16 mouse cellular contexts compared by ENCODE assay signal in genomic region chr1:55706933-55707332, GRCm38 (mm10).
A peak's percentile ranks its signal among the peaks of the same experiment; 100 is the strongest.
DNase-seq lines count a peak whose midpoint lies in the region; ATAC-seq and TF ChIP-seq lines count a peak whose summit lies in the region.
"Had no signal": no experiment of that assay in that cellular context is flagged by ENCODE, and none has a peak within 500 bp of the region (broad histone marks: within the 10 kb centered on the region; RNA-seq: fewer than 3 reads in every experiment).

No protein-coding gene starts in this region.

- no peak overlapping the region for H3K4me2 ChIP-seq in forebrain, embryonic 14.5 days (ENCODE audit: low read length)
- H3K4me2 ChIP-seq in forebrain, embryonic 15.5 days (replicated peaks) = no peak overlapping the region
- H3K4me2 ChIP-seq in intestine, embryonic 16.5 days (ENCODE audit: low read depth, low read length) = no peak overlapping the region
- no peak overlapping the region for H3K4me2 ChIP-seq in kidney, postnatal 0 days (ENCODE audit: low read length)
- no peak overlapping the region for H3K4me2 ChIP-seq in hindbrain, embryonic 14.5 days (replicated peaks)
- H3K4me2 ChIP-seq: heart, embryonic 15.5 days; limb, embryonic 12.5 days; midbrain, embryonic 13.5 days had no signal

- H3K27ac ChIP-seq in forebrain, embryonic 14.5 days (ENCODE audit: low read depth, low read length) = no peak overlapping the region
- no peak overlapping the region for H3K27ac ChIP-seq in forebrain, embryonic 15.5 days (replicated peaks)
- H3K27ac ChIP-seq in intestine, embryonic 16.5 days (ENCODE audit: low read length) = no peak overlapping the region
- H3K27ac ChIP-seq in kidney, postnatal 0 days = peak overlapping the region; percentile 75; the same call in 1 of the 2 replicates
- H3K27ac ChIP-seq in hindbrain, embryonic 14.5 days = no peak overlapping the region
- H3K27ac ChIP-seq: heart, embryonic 15.5 days; limb, embryonic 12.5 days; midbrain, embryonic 13.5 days had no signal

- no peak overlapping the region for H3K9ac ChIP-seq in forebrain, embryonic 14.5 days (ENCODE audit: low read length)
- no peak overlapping the region for H3K9ac ChIP-seq in forebrain, embryonic 15.5 days (replicated peaks)
- no peak overlapping the region for H3K9ac ChIP-seq in intestine, embryonic 16.5 days (ENCODE audit: low read depth, low read length)
- no peak overlapping the region for H3K9ac ChIP-seq in kidney, postnatal 0 days (ENCODE audit: low read depth, low read length)
- no peak overlapping the region for H3K9ac ChIP-seq in hindbrain, embryonic 14.5 days
- H3K9ac ChIP-seq: heart, embryonic 15.5 days; limb, embryonic 12.5 days; midbrain, embryonic 13.5 days had no signal

- H3K9me3 ChIP-seq in forebrain, embryonic 14.5 days (replicated peaks; ENCODE audit: control insufficient read depth, low read length) = no peaks in the 10 kb centered on the region
- H3K9me3 ChIP-seq in forebrain, embryonic 15.5 days = no peaks in the 10 kb centered on the region
- no peaks in the 10 kb centered on the region for H3K9me3 ChIP-seq in intestine, embryonic 16.5 days (ENCODE audit: control insufficient read depth, low read length)
- no peaks in the 10 kb centered on the region for H3K9me3 ChIP-seq in kidney, postnatal 0 days (replicated peaks; ENCODE audit: low read length)
- no peaks in the 10 kb centered on the region for H3K9me3 ChIP-seq in hindbrain, embryonic 14.5 days (ENCODE audit: control insufficient read depth, low read length)
- H3K9me3 ChIP-seq: heart, embryonic 15.5 days; limb, embryonic 12.5 days; midbrain, embryonic 13.5 days had no signal

- H3K36me3 ChIP-seq in forebrain, embryonic 14.5 days (ENCODE audit: control insufficient read depth, insufficient read depth, low read length) = no peaks in the 10 kb centered on the region
- H3K36me3 ChIP-seq in forebrain, embryonic 15.5 days = no peaks in the 10 kb centered on the region
- no peaks in the 10 kb centered on the region for H3K36me3 ChIP-seq in intestine, embryonic 16.5 days (ENCODE audit: control insufficient read depth, insufficient read depth, low read length)
- no peaks in the 10 kb centered on the region for H3K36me3 ChIP-seq in kidney, postnatal 0 days (ENCODE audit: insufficient read depth, low read length)
- no peaks in the 10 kb centered on the region for H3K36me3 ChIP-seq in hindbrain, embryonic 14.5 days (replicated peaks; ENCODE audit: control insufficient read depth, insufficient read depth)
- H3K36me3 ChIP-seq: heart, embryonic 15.5 days; limb, embryonic 12.5 days; midbrain, embryonic 13.5 days had no signal

- TF ChIP-seq CTCF in kidney, postnatal 0 days (IDR thresholded peaks at IDR 0.05; ENCODE audit: low read depth) = no peak

- no peaks in the 10 kb centered on the region for H3K27me3 ChIP-seq in forebrain, embryonic 14.5 days (replicated peaks; ENCODE audit: control insufficient read depth, insufficient read depth, low read length)
- no peaks in the 10 kb centered on the region for H3K27me3 ChIP-seq in forebrain, embryonic 15.5 days
- no peaks in the 10 kb centered on the region for H3K27me3 ChIP-seq in intestine, embryonic 16.5 days (replicated peaks; ENCODE audit: control insufficient read depth, insufficient read depth, low read length)
- no peaks in the 10 kb centered on the region for H3K27me3 ChIP-seq in kidney, postnatal 0 days (ENCODE audit: insufficient read depth, low read length)
- H3K27me3 ChIP-seq in hindbrain, embryonic 14.5 days (ENCODE audit: control insufficient read depth, insufficient read depth, low read length) = no peaks in the 10 kb centered on the region
- H3K27me3 ChIP-seq: heart, embryonic 15.5 days; limb, embryonic 12.5 days had no signal

- WGBS in forebrain, embryonic 14.5 days = 37% methylated on average over 1 of the region's 1 CpGs
- WGBS in forebrain, embryonic 15.5 days = 34% methylated on average over 1 of the region's 1 CpGs
- WGBS in intestine, embryonic 16.5 days = 55% methylated on average over 1 of the region's 1 CpGs
- 62% methylated on average over 1 of the region's 1 CpGs for WGBS in kidney, postnatal 0 days
- WGBS in hindbrain, embryonic 14.5 days = 48% methylated on average over 1 of the region's 1 CpGs

- ATAC-seq in forebrain, embryonic 14.5 days = no peak
- no peak for ATAC-seq in forebrain, embryonic 15.5 days (replicated peaks)
- peak; percentile 66 for ATAC-seq in intestine, embryonic 16.5 days
- peak; percentile 87 for ATAC-seq in kidney, postnatal 0 days (replicated peaks; ENCODE audit: low FRiP score, low read depth)
- no peak for ATAC-seq in hindbrain, embryonic 14.5 days (ENCODE audit: low FRiP score)
- ATAC-seq: midbrain, embryonic 13.5 days had no signal

- DNase-seq in forebrain, embryonic 14.5 days (ENCODE audit: low spot score) = peak; percentile 23
- peak; percentile 73 for DNase-seq in Muller cell, postnatal 12 days (ENCODE audit: inconsistent ontology term)
- DNase-seq in kidney, postnatal 0 days (ENCODE audit: low spot score) = peak; percentile 64
- DNase-seq in embryo, embryonic 10.5 days (ENCODE audit: low spot score) = no peak
- no peak for DNase-seq in hindbrain, embryonic 14.5 days (ENCODE audit: low spot score)
- DNase-seq: cerebellum, adult 9-11 months; heart, adult 11 months; lung, adult 2 months; lung, postnatal 4 days; thymus, postnatal 4 days had no signal

- H3K4me1 ChIP-seq in forebrain, embryonic 14.5 days (ENCODE audit: control insufficient read depth, insufficient read depth, low read length) = peaks cover 19% of the 10 kb centered on the region
- H3K4me1 ChIP-seq in forebrain, embryonic 15.5 days = peaks cover 20% of the 10 kb centered on the region
- no peaks in the 10 kb centered on the region for H3K4me1 ChIP-seq in intestine, embryonic 16.5 days (ENCODE audit: control insufficient read depth, insufficient read depth, low read length)
- 0 out of 2 replicates have a peak, but pooled peaks cover 2% of the 10 kb centered on the region for H3K4me1 ChIP-seq in kidney, postnatal 0 days (replicated peaks; ENCODE audit: insufficient read depth, low read length)
- H3K4me1 ChIP-seq in hindbrain, embryonic 14.5 days (replicated peaks; ENCODE audit: control insufficient read depth, insufficient read depth, low read length) = peaks cover 14% of the 10 kb centered on the region
- H3K4me1 ChIP-seq: heart, embryonic 15.5 days; limb, embryonic 12.5 days had no signal

- H3K4me3 ChIP-seq in forebrain, embryonic 14.5 days (ENCODE audit: low read depth, low read length) = no peak overlapping the region
- H3K4me3 ChIP-seq in forebrain, embryonic 15.5 days = no peak overlapping the region
- no peak overlapping the region for H3K4me3 ChIP-seq in intestine, embryonic 16.5 days (ENCODE audit: low read length)
- H3K4me3 ChIP-seq in kidney, postnatal 0 days (replicated peaks; ENCODE audit: low read depth, low read length) = no peak overlapping the region
- no peak overlapping the region for H3K4me3 ChIP-seq in hindbrain, embryonic 14.5 days (replicated peaks; ENCODE audit: low read length)
- H3K4me3 ChIP-seq: erythroblast, embryonic 14.5 days; heart, embryonic 15.5 days; limb, embryonic 12.5 days; midbrain, embryonic 13.5 days had no signal

Comparison
In these comparisons a context has a peak if more than half of its experiments do, and no peak if none do; other contexts are left out.
1. ATAC-seq: peak in intestine, embryonic 16.5 days (single experiment) and kidney, postnatal 0 days (single experiment); none in forebrain, embryonic 14.5 days (single experiment), forebrain, embryonic 15.5 days (single experiment) and hindbrain, embryonic 14.5 days (single experiment).
2. DNase-seq: peak in forebrain, embryonic 14.5 days (single experiment), Muller cell, postnatal 12 days (single experiment) and kidney, postnatal 0 days (single experiment); none in embryo, embryonic 10.5 days (single experiment) and hindbrain, embryonic 14.5 days (single experiment).